Mouse (Mus musculus): ENCODE measurements around the gene 6030452D12Rik.

DNA sequence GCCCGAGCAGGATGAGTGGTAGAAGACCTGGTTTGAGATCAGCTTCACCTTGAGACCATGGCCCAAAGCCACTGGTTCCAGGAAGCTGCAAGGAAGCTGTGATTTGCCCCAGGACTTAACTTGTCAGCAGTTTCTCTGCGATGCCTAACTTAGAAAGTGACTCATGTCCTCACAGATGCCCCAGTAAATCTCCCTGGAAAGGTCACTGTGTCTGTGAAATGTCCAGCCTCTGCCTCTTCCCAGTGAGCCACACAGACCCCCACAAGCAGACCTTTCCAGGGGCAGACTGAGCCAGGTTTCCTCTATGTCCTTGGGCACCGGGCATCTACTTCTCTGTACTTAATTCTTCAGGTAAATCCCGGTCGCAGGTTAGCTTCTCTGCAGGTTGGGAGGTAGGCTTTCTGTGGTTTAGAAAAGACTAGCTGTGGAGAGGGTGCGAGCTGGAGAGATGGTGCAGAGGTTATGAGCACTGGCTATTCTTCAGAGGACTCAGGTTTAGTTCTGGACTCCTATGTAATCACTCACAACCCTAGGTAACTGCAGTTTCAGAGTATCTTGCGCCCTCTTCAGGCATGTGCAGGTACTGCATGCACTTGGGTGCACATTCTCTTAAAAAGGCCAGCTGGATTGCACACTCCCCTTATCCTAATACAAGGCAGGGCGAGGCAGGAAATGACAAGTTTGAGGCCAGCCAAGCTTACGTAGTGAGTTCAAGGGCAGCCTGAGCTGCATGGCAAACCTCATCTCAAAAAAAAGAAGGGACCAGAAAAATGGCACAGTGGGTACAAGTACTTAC, 27.1 kb downstream of the 6030452D12Rik start:
- peak; percentile 47 for TF ChIP-seq CTCF (conservative IDR thresholded peaks at IDR 0.05; ENCODE audit: insufficient read depth, insufficient read length, low read depth, low read length)
- no peak for TF ChIP-seq POLR2A (IDR thresholded peaks at IDR 0.05; ENCODE audit: low read depth, low read length)
